Mouse (Mus musculus): ENCODE results near the gene Cd72.

GRCm38 (mm10) chr4:43478534-43478858 is 24.1 kb upstream of the Cd72 start:
- TF ChIP-seq POLR2A (IDR thresholded peaks at IDR 0.05; ENCODE audit: extremely low read depth, insufficient read depth, low read length) (no peak), CTCF (IDR thresholded peaks at IDR 0.05; ENCODE audit: low read depth, low read length) (no peak)

All from liver, adult 2 months (tissue).